Mouse (Mus musculus) regulatory T cell (primary cell): Measurements from ENCODE around the gene Rmnd5a.

Experiments used
- in situ Hi-C: fragments of 300-600 bp; cut with MboI, MseI; formaldehyde crosslinking; loops from one replicate; pipeline ENCODE4 v1.15.1; 2025; ENCODE audit warnings: high pct_unique_total_duplicates

Gene Rmnd5a

DNA sequence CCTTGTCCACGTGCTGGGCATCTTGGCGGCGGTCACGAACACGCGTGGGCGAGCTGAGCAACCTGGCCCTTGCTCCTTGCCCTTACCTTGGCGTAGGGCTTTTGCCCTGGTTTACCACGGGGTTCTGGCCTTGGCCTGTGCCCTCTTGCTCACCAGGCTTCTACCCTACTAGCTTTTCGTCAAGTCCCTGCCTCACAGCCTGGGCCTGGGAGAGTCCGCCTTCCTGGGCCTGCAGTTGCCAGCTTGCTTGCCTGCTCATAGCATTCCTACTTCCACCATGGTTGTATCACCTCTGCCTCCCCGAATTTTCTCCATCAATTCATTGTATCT is 779 bp upstream of the Rmnd5a start:
- in situ Hi-C loops: no loop called here

DNA sequence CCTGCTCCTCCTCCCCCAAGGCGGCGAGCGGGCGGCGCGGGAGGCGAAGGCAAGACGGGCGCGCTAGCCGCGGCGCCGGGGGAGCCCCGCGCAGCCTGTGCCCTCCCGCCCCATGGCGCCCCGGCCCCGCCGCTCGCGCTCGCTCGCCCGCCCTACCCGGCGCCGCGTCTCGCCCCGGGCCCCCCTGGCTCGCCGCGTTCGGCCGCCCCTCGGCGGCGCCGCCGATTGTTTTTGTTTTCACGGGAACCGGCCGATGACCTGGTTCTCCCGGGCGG is 283 bp downstream of the Rmnd5a start:
- in situ Hi-C loops: no loop called here

DNA sequence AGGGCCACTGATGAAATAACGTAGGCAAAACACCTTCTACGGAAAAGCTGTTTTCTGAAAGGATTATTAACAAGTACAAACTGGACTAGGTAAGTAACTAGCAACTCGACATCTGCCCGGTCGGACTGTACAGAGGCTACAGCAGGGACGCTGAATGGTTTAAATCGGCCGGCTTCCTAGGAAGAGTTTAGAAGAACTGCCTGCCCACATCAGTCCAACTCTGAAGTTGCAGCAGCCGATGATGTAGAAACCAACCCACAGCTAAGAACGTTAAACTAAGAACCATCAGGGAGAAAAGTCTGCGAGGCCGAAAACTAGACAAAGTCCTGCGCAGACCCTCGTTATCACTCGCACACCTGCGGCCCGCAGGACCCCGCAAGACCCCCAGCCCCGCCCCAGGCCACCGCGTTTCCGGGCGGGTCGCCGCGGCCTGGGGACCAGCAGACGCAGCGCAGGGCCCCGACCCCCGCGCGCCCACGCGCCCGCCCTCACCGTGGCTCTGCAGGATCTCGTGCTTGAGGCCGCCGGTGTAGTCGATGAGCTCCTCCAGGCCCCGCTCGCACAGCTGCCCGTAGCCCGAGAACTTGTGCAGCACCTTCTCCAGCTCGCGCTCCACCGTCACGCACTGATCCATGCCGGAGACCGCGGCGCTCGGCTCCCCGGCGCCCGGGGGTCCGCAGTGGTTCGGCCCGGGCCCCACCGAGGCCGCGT is 776 bp downstream of the Rmnd5a start:
- in situ Hi-C loops: no loop called here

DNA sequence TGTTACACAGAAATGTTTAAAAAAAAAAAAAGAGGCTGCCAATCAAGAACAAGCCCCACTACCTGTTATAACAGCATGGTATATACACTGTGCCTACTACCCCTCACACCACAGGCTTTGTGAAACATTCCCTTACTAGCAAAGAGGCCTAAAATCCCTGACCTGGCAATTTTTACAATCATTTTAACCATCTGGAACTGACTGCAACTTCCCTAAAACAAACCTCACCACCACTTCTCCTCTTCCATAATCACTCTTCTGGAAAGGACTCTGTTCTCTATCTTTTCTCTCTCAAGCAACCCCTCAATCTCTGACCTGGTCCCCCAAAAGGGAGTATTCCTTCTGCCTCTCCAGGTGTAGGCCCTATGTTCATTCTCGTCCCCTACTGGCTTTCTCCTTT is 2.4 kb downstream of the Rmnd5a start:
- in situ Hi-C loops: no loop called here

DNA sequence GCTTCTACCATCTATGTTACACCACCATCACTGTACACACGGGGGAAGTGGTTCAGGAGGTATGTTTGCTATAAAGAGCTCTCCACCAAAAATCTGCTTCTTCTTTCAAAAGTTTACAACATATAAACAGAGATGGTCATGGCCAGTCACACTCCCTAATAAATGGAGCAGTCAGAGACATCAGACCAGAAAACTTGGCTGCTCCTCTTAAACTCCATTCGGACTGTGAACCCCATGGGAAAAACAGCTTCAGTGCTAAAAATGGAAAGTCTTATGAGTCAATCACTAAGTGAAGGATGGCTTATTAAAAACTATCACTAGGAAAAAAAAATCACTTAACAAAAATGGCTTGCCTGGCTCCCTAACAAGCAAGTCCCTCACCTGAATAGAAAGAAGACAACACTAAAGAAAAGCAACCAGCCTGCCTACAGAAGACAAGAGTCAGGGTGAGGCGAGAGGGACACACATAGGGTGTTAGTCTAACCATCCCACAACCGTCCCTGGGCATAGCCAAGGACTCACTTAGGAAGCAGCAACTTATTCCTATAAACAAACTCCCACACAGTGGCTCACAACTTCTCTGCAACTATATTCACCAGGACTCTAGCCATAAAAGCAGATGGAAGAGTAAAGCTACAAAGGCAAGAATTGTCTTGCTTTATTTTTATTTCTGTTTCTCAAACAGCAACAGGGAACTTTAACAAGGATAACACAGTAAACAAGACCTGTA is 12.3 kb downstream of the Rmnd5a start:
- in situ Hi-C loops: no loop called here

DNA sequence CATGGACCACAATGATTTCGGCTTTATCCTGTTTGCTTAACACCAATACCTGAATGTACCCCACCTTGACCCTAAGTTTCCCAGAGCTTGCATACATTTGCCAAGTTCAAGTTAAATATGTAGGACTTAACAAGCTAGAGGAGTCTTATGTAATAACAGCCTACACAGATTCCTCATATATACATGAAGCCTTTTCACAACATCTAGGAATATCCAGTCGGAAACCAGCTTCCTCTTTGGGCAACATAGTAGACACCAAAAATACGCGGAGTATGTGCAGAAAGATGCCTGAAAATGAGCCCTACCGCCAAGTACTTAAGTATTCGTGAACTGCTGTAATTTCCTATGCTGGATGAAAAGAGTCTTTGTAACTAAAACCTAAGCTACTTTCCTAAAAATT is 14.8 kb downstream of the Rmnd5a start:
- in situ Hi-C loops: no loop called here

DNA sequence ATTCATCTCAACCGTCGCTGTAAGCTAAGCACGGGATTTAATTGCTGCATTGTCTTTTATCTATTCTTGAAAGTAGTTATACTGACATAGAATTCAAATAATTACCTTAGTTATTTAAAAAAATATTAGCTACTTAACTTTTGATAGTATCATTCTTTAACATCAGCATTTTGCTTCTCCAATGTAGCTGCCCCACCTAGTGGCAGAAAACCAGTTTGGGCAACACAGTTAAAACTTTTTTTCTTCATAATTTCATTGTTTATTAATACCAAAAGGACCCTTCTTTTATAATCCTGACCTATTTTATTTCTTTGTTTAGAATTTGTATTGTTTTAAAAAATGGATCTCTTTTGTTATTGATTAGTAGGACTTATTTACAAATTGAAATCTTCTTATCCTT is 17.3 kb downstream of the Rmnd5a start:
- in situ Hi-C loops: no loop called here

DNA sequence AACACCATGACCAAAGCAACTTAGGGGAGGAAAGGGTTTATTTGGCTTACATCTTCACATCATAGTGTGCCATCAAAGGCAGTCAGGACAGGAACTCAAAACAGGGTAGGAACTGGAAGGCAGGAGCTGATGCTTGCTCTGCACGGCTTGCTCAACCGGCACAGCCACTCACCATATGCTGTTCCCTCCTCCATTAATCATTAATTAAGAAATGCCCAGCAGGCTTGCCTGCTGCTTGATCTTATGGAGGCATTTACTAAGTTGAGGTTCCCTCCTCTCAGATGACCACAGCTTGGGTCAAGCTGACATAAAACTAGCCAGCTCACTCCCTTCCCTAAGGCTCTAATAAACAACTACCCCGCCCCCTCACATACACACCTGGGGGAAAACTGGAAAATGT is 18.3 kb downstream of the Rmnd5a start:
- in situ Hi-C loops: no loop called here

DNA sequence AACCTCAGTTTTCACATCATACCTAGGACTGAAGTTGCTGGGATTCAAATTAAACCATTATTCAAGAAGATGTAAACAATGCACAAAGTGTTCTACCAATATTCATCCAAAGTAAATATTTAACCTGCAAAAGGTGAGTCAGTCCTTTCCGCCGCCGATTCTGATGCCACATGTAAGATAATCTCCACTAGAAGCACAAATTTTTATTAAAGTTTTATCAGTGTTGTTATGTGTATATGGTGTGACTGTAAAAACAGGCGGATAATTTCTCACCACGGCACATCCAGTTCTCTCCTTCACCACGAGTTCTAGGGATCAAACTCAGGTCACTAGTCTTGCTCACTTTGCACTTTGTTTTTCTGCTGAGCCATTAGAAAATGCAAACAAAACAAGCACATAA is 19.6 kb downstream of the Rmnd5a start:
- in situ Hi-C loops: no loop called here

DNA sequence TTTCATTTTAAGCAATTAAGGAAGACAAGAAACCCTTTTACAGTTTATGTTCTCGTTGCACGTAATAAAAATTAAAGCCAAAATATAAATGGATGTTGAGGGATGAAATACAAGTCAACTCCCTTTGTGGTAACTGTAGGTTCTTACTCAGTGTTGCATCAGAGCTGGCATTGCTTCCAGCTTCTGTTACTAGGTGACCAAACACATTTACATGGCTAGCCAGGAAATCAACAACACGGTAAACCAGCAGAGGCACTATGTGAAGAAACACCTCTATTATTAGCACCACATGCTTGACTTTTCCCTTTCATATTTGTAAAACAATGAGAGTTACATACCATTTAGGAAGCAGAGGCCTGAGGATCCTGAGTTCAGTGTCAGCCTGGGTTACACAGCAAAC is 21.6 kb downstream of the Rmnd5a start:
- in situ Hi-C loops: no loop called here

DNA sequence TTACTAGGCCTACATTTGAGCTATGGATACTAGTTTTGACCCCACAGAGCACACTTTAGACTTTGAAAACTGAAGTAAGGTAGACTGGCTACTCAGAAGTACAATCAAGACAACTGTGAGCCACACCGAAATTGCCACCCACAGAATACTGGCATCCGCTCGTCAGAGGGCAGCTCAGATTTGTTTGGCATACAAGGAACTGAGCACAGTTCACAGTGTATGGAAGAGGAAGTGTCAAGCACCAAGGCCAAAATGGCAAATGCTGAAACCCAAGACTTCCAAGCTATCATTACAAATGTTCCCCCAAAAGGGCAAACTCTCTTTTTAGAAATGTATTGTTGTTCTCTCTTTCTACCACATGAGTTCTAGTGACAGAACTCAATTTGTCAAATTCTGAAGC is 25.0 kb downstream of the Rmnd5a start:
- in situ Hi-C loops: no loop called here

DNA sequence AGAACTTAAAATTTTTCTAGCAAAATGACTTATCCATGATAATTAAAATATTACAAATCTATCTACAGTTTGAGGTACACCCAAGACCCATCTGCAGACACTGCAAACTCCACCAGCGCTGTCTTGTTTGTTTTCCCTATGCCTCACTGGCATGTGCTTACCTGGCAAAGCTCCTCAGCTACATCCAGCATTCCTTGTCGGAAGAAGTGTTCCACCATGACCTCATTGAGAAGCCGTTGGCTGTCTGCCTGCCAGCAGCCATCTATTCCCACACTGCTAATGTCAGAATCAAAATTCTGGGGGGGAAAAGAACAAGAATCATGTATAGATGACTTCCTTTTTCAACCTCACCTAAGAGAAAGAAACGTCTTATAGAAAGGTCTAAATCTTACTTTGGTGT is 25.8 kb downstream of the Rmnd5a start:
- in situ Hi-C loops: no loop called here

DNA sequence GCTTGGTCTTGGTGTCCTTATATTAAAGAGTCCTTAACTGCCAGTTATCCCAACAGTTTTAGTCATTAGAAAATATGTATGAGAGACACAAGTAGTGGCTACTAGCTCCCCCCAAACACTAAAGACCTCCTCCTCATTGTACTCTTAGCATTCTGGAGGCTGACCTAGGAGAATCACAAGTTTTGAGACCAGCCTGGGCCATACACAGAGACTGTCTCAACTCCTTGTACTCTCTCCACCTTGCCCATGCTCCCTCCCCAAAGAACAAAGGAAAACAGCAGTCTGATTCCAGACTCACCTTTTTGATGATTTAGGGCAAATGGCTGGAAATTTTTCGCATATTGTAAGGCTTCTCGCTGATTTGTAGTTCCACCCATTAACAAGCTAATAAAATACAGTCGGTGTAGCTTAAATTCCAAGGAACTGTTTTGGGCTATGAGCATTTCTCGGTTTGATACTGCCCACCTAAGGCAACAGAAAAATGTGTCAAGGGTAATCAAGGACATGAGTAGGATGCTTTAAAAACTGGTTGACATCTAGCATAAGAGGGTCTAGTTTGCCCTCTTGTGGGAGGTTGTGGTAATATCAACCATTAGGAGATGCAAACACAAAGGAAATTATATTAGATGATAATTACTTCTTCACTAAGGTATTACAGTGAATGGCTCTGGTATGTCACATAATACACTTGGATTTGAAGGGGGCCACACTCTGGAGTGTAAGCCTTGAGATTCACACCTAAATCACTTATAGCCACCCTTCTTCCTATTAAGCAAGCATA is 41.4 kb downstream of the Rmnd5a start:
- in situ Hi-C loops: no loop called here

DNA sequence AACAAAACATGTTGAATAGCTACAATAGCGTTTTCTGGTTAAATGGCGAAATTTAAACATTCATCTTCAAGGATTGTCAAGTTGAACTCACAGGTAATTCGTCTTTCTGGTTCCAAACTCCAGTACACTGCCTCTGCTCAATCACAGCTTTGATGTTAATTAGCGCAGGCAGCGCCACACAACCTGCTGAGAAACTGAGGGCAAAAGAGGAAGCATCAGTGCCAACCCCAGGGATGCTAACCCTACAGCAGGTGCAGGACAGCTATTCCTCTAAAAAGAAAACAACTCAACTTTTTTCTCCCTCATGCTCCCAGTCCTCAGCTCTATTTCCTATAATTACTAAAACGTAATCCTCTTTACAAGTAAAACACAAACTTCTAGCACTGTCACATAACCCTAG is 43.7 kb downstream of the Rmnd5a start:
- in situ Hi-C loops: no loop called here

DNA sequence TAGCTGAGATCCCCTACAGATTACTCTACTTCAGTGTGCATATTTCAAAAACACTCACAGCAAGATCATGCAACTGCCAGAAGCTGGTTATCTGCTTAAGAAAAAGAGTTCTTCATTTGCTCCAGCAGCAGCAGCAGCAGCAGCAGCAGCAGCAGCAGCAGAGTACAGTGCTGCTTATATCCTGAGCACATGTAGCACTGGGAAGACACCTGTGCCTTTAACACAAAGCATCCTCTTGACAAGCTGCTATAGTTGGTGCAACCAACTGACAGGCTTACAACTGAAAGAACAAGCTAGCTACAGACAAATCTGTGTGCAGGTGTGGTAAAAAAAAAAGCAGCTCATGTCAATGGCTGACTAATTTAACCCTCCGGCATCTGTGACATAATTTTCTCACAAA is 44.4 kb downstream of the Rmnd5a start:
- in situ Hi-C loops: no loop called here

DNA sequence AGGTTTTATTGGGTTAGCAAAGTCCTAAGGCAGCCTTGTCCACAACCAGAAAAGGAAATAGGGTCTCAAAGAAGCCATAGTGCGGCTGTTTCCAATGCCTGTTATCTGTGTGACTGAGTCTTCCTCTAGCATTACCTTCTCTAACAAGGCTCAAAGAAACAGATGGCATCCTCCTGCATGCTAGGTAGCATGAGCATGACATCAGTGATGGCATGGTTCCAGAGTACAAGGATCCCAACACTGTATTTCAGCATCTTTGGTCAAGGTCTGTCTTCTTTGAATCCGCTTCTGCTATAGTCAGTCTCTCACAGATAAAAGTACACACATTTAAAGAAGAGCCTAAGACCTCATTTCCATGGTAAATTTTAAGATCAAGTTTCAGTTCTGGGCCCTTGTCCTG is 49.9 kb downstream of the Rmnd5a start:
- in situ Hi-C loops: no loop called here

DNA sequence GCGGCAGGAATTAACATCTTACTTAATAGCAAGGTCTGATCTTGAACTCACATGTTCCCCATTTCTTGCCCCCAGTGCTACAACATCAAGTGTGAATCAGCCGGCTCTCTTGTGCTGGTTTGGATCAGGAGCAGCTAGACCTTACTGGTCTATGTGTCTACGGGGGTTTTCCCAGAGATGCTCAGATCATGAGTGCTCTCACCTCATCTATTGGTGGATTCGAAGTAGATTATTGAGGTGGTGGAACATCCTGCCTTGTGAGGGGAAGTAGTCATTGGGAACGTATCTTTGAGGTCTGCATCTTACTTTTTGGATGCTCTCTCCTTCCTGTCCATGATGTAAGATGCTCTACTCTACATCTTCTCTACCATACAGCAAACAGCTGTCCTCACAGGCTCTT is 58.8 kb downstream of the Rmnd5a start:
- in situ Hi-C loops: loop anchor here (5.0 kb wide), 1 partner anchor 79 kb away; no protein-coding TSS in a partner anchor

DNA sequence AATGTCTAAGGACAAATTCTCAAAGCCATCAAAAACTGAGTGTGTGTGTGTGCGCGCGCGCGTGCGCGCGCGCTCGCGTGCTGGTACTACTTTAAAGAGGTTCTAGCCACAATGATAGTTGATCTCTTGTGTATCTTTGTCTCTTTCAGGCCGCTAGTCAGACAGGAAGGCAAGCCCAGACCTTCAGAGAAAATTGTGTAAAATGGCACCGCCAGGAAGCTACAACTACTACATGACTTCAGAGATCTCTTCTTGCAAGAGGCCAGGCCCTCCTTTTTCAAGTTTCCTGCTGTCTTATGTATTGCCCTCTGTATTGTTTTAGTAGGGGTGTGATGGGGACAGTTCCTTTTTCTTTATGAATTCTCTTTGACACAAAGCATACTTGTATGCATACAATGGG is 63.7 kb downstream of the Rmnd5a start:
- in situ Hi-C loops: no loop called here

DNA sequence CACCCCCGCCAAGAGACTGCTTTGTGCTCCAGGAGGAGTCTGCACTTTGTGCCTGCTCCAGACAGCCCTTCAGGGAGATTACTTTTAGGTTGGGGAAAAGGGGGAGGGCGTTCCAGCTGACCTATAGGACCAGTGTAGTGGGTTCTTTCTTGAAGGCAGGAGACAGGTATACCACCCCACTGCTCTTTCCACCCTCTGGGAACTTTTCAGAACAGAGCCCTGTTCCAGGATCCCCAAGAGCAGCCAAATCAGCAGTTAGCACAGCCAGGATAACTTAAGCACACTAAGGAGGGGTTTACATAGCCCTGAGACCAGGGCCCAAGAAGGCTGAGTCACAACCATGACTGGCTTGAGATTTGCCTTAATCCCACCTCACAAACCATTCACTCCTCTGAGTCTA is 65.5 kb downstream of the Rmnd5a start:
- in situ Hi-C loops: no loop called here

DNA sequence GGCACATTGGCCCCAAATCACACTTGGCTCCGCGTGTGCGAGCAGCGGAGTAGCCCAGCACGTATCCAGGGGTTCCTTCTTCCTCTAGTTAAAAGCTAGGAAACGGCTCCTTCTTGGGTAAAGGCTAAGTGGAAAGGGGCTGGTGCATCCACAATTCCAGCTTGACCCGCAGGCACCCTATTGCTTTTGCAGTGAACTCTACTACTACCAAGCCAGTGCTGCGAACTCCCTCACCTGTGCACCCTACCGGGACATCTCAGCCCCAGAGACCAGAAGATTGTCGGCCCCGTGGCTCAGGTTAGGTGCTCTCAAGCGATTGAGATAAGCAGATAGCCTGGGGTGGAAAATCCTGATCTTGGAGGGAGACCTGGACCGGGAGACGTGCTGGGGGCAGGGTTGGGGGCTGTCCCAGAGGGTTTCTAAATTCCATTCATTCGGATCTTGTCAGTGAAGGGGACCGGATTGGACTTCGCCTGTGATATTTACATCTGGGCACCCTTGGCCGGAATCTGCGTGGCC is 66.1 kb downstream of the Rmnd5a start:
- in situ Hi-C loops: no loop called here

DNA sequence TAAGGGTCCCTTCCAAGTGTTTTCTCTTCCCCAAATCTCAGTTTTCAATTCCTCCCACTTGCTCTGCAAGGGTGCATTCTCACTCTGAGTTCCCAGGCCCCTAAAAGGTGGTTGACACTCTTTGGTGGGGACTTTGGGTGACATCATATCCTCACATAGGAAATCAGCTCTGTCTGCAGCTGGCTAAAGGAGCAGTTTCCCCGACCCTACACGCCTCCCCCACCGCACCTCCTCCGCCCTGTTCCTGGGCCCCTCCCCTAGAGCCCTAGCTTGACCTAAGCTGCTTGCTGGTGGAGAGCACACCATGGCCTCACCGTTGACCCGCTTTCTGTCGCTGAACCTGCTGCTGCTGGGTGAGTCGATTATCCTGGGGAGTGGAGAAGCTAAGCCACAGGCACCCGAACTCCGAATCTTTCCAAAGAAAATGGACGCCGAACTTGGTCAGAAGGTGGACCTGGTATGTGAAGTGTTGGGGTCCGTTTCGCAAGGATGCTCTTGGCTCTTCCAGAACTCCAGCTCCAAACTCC is 67.1 kb downstream of the Rmnd5a start, which contains the start of gene Cd8a:
TSS of gene Cd8a (plus strand) at position 179 of the 527 bp plus-strand sequence.
- in situ Hi-C loops: no loop called here

DNA sequence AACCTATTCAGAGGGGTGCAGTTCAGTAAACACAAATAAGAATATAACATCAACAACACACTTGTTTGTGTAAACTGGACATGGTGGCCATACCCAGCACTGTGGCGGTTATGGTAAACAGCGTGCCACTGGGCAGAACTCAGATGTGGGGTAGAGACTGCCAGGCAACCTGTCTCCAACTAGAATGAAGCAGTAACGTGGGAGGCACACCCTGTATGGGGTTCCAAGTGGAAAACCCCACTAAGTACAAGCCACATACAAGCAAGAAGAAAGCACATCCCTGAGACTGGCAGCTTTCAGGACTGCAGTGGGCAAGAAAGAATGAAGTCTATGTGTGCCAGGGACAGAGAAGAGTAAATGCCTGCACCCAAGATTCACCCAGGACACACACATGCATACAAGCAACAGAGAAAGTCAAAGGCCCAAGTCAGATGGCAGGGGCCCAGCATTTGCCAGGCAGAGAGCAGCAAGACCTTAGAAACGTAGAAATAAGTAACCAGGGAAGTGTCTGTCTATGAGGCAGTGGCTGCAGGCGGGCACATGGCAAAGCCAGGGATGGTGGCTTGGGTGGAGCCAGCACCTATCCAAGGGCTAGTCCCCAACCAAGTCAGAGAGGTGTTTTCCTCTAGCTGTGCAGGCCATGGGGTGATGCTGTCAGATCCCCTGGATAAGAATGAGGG is 68.3 kb downstream of the Rmnd5a start:
- in situ Hi-C loops: no loop called here
